Mouse (Mus musculus): ENCODE data around the gene Elmo1. TPM values are rescaled to one million over a fixed set of nuclear protein-coding genes. Genes with fewer than 3 reads are reported as not detected.
A peak's percentile ranks its signal among the peaks of the same experiment; 100 is the strongest.
"Not testable (repeated sequence)": the region's sequence is repeated elsewhere in the genome, so short reads cannot be mapped to it uniquely, and the experiment has no call there.

Elmo1 gene
- polyA plus RNA-seq, 1 experiment from 2014 or later: 3.1 TPM

DNA sequence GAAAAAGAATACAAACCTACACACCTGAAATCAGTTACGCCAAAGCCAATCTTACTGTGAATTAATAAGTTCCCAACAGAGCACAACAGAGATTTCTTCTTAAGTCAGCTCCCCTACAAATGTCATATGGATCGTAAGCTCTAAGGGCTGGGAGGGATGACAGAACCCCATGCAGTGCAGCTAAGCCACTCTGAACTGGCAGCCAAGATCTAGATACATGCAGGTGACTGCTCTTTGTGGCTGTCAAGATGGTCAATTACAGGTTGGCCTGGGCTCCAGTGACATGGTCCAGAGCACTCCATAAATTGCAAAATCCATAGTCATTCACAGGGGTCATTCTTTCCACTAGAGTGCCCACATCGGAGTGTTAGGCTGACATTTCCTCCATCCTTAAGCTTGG is 516.5 kb downstream of the Elmo1 start:
- Histone ChIP-seq H3K36me3 (no peaks in the 10 kb centered on the region), H3K4me3 (replicated peaks) (no peak overlapping the region), H3K9me3 (replicated peaks) (no peaks in the 10 kb centered on the region), H3K4me1 (replicated peaks) (no peaks in the 10 kb centered on the region; the same call in 1 of the 2 replicates), H3K27me3 (no peaks in the 10 kb centered on the region), H3K27ac (no peak overlapping the region), H3K9ac (no peak overlapping the region), H3K4me2 (no peak overlapping the region)
- DNase-seq: no peak
- ATAC-seq (ENCODE audit: low read depth): no peak
- WGBS (ENCODE audit: insufficient replicate concordance): 72% methylated on average over 3 of the region's 3 CpGs

GRCm38 (mm10) chr13:20609003-20609688 is 518.8 kb downstream of the Elmo1 start:
- Histone ChIP-seq H3K4me2 (no peak overlapping the region), H3K36me3 (no peaks in the 10 kb centered on the region), H3K27ac (no peak overlapping the region), H3K9ac (no peak overlapping the region), H3K4me1 (replicated peaks) (no peaks in the 10 kb centered on the region; the same call in 1 of the 2 replicates), H3K9me3 (replicated peaks) (no peaks in the 10 kb centered on the region), H3K27me3 (no peaks in the 10 kb centered on the region), H3K4me3 (replicated peaks) (no peak overlapping the region)
- DNase-seq: no peak
- 45% methylated on average over 3 of the region's 3 CpGs for WGBS (ENCODE audit: insufficient replicate concordance)
- no peak for ATAC-seq (ENCODE audit: low read depth)

- Histone ChIP-seq H3K27me3 (no peaks in the 10 kb centered on the region), H3K4me2 (no peak overlapping the region), H3K9ac (no peak overlapping the region), H3K9me3 (replicated peaks) (no peaks in the 10 kb centered on the region), H3K36me3 (no peaks in the 10 kb centered on the region), H3K4me1 (replicated peaks) (no peaks in the 10 kb centered on the region), H3K4me3 (replicated peaks) (no peak overlapping the region), H3K27ac (no peak overlapping the region)
- no peak for ATAC-seq (ENCODE audit: low read depth)
- no peak for DNase-seq
- 72% methylated on average over 10 of the region's 10 CpGs for WGBS (ENCODE audit: insufficient replicate concordance)
Measured at GRCm38 (mm10) chr13:20615596-20616469, 525.4 kb downstream of the Elmo1 start.

- no peak overlapping the region for H3K27ac ChIP-seq
- DNase-seq (no peak), ATAC-seq (ENCODE audit: low read depth) (no peak)
- H3K4me2 ChIP-seq: no peak overlapping the region
- no peak overlapping the region for H3K9ac ChIP-seq
- 69% methylated on average over 5 of the region's 5 CpGs for WGBS (ENCODE audit: insufficient replicate concordance)
- no peaks in the 10 kb centered on the region for H3K4me1 ChIP-seq (replicated peaks)
- H3K9me3 ChIP-seq (replicated peaks): no peaks in the 10 kb centered on the region
- no peak overlapping the region for H3K4me3 ChIP-seq (replicated peaks)
- H3K36me3 ChIP-seq: no peaks in the 10 kb centered on the region
- H3K27me3 ChIP-seq: no peaks in the 10 kb centered on the region
Measured at GRCm38 (mm10) chr13:20619946-20620345, 529.5 kb downstream of the Elmo1 start.

- H3K4me1 ChIP-seq (replicated peaks): no peaks in the 10 kb centered on the region
- no peaks in the 10 kb centered on the region for H3K36me3 ChIP-seq
- DNase-seq: no peak
- H3K27me3 ChIP-seq: no peaks in the 10 kb centered on the region
- no peak for ATAC-seq (ENCODE audit: low read depth)
- no peaks in the 10 kb centered on the region for H3K9me3 ChIP-seq (replicated peaks)
- H3K4me2 ChIP-seq: no peak overlapping the region
- H3K4me3 ChIP-seq (replicated peaks): no peak overlapping the region
- WGBS (ENCODE audit: insufficient replicate concordance): 67% methylated on average over 7 of the region's 7 CpGs
- H3K27ac ChIP-seq: no peak overlapping the region
- no peak overlapping the region for H3K9ac ChIP-seq
Measured at GRCm38 (mm10) chr13:20623071-20623850, 532.9 kb downstream of the Elmo1 start.

GRCm38 (mm10) chr13:20627796-20628195 is 537.4 kb downstream of the Elmo1 start:
- 65% methylated on average over 6 of the region's 6 CpGs for WGBS (ENCODE audit: insufficient replicate concordance)
- DNase-seq: no peak
- Histone ChIP-seq H3K9ac (no peak overlapping the region), H3K4me1 (replicated peaks) (no peaks in the 10 kb centered on the region), H3K4me2 (no peak overlapping the region), H3K36me3 (no peaks in the 10 kb centered on the region), H3K9me3 (replicated peaks) (no peaks in the 10 kb centered on the region), H3K4me3 (replicated peaks) (no peak overlapping the region), H3K27me3 (no peaks in the 10 kb centered on the region), H3K27ac (no peak overlapping the region)
- no peak for ATAC-seq (ENCODE audit: low read depth)

GRCm38 (mm10) chr13:20632477-20632876 is 542.1 kb downstream of the Elmo1 start:
- no peak overlapping the region for H3K4me3 ChIP-seq (replicated peaks)
- H3K9me3 ChIP-seq (replicated peaks): no peaks in the 10 kb centered on the region
- DNase-seq (no peak), ATAC-seq (ENCODE audit: low read depth) (0 out of 2 replicates have a peak, but pooled peaks have one; percentile 41)
- H3K9ac ChIP-seq: no peak overlapping the region
- no peaks in the 10 kb centered on the region for H3K4me1 ChIP-seq (replicated peaks)
- H3K27me3 ChIP-seq: no peaks in the 10 kb centered on the region
- WGBS (ENCODE audit: insufficient replicate concordance): 30% methylated on average over 5 of the region's 5 CpGs
- H3K36me3 ChIP-seq: no peaks in the 10 kb centered on the region
- no peak overlapping the region for H3K27ac ChIP-seq
- H3K4me2 ChIP-seq: no peak overlapping the region

- not testable (repeated sequence) for H3K4me3 ChIP-seq (replicated peaks); H3K27ac ChIP-seq; H3K9ac ChIP-seq; H3K4me1 ChIP-seq (replicated peaks); DNase-seq; H3K4me2 ChIP-seq; H3K27me3 ChIP-seq; ATAC-seq (ENCODE audit: low read depth); H3K36me3 ChIP-seq; H3K9me3 ChIP-seq (replicated peaks)
- 22% methylated on average over 2 of the region's 2 CpGs for WGBS (ENCODE audit: insufficient replicate concordance)
Measured at GRCm38 (mm10) chr13:20634679-20635078, 544.3 kb downstream of the Elmo1 start.

DNA sequence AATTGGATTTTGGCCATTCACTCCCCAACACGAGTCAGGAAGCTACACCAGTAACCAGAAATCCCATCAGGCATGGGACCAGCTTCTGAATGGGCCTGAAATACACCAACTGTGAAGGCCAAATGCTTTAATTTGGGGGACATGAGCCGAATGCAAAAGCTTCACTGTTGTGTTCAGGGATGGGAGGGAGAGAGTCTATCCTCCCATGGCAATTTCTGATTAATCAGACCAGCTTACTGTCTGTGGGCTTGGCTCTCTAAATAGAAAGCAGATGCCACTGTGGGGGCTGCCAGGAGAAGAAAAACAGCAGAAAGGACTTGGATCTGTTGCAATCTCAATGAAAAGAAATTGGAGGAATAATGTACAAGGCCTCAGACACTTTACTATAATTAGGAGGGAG is 545.2 kb downstream of the Elmo1 start:
- Histone ChIP-seq H3K36me3 (no peaks in the 10 kb centered on the region), H3K27ac (no peak overlapping the region), H3K9ac (no peak overlapping the region), H3K4me2 (no peak overlapping the region), H3K9me3 (replicated peaks) (no peaks in the 10 kb centered on the region), H3K4me3 (replicated peaks) (no peak overlapping the region), H3K4me1 (replicated peaks) (no peaks in the 10 kb centered on the region), H3K27me3 (no peaks in the 10 kb centered on the region)
- 51% methylated on average over 2 of the region's 2 CpGs for WGBS (ENCODE audit: insufficient replicate concordance)
- DNase-seq (no peak), ATAC-seq (ENCODE audit: low read depth) (no peak)

Data from liver, embryonic 13.5 days (tissue).